Mouse (Mus musculus) left cerebral cortex, adult 9 months (tissue): ENCODE measurements around the gene Phc2.
"Not testable (repeated sequence)": the region's sequence is repeated elsewhere in the genome, so short reads cannot be mapped to it uniquely, and the experiment has no call there.

Source experiments
- DNase-seq, 2 experiments: peaks; one replicate each; pipeline ENCODE4 v3.0.0; 2022; ENCODE audit warnings: low spot score in 2 of 2

Phc2 gene

GRCm38 (mm10) chr4:128654505-128655381, at the start of gene Phc2:
Gene Phc2, plus strand, starts transcription at chr4:128654702.
- peak; percentile 96 to 98 for DNase-seq

GRCm38 (mm10) chr4:128606586-128606985, 47.9 kb upstream of the Phc2 start:
- no peak for DNase-seq

- DNase-seq, result no peak
Observed at GRCm38 (mm10) chr4:128607661-128608060, 46.8 kb upstream of the Phc2 start.

- no peak for DNase-seq
Observed at GRCm38 (mm10) chr4:128609276-128609924, 45.1 kb upstream of the Phc2 start.

- peak; percentile 97 to 98 for DNase-seq
Observed at GRCm38 (mm10) chr4:128609925-128610402, 44.5 kb upstream of the Phc2 start, which contains the start of gene Zscan20. Gene Zscan20, minus strand, starts transcription at chr4:128610098.

- no peak for DNase-seq
Observed at GRCm38 (mm10) chr4:128610706-128611105, 43.8 kb upstream of the Phc2 start.

GRCm38 (mm10) chr4:128611726-128612125, 42.8 kb upstream of the Phc2 start:
- not testable (repeated sequence) for DNase-seq

GRCm38 (mm10) chr4:128613326-128613725, 41.2 kb upstream of the Phc2 start:
- peak in 1 of 2 experiments; percentile 73 for DNase-seq

GRCm38 (mm10) chr4:128615761-128616160, 38.7 kb upstream of the Phc2 start:
- no peak for DNase-seq

GRCm38 (mm10) chr4:128617363-128618120, 37.0 kb upstream of the Phc2 start:
- DNase-seq, result no peak

GRCm38 (mm10) chr4:128618246-128618911, 36.1 kb upstream of the Phc2 start, which contains the start of gene Tlr12:
Gene Tlr12, minus strand, starts transcription at chr4:128618619.
- DNase-seq, result no peak

GRCm38 (mm10) chr4:128618963-128619362, 35.5 kb upstream of the Phc2 start:
- DNase-seq, result no peak

GRCm38 (mm10) chr4:128620572-128620971, 33.9 kb upstream of the Phc2 start:
- no peak for DNase-seq

- no peak for DNase-seq
Observed at GRCm38 (mm10) chr4:128621109-128621508, 33.4 kb upstream of the Phc2 start.

GRCm38 (mm10) chr4:128635451-128635850, 19.1 kb upstream of the Phc2 start:
- no peak for DNase-seq

GRCm38 (mm10) chr4:128635894-128636585, 18.5 kb upstream of the Phc2 start:
- no peak for DNase-seq

GRCm38 (mm10) chr4:128637250-128637649, 17.3 kb upstream of the Phc2 start:
- no peak for DNase-seq

- no peak for DNase-seq
Observed at GRCm38 (mm10) chr4:128638265-128638923, 16.1 kb upstream of the Phc2 start.

- no peak for DNase-seq
Observed at GRCm38 (mm10) chr4:128641766-128642717, 12.5 kb upstream of the Phc2 start.
